Mouse (Mus musculus) heart, postnatal 4 days (tissue): ENCODE data around the gene Pdrg1. TPM values are rescaled to one million over a fixed set of nuclear protein-coding genes. Genes with fewer than 3 reads are reported as not detected.
A peak's percentile ranks its signal among the peaks of the same experiment; 100 is the strongest.

Experiments
- DNase-seq: peaks from one replicate; pipeline ENCODE4 v3.0.0; 2021
- total RNA-seq, 2 experiments: library from RNA; stranded (reverse); gene quantifications; 2 replicates each; pipeline ENCODE4 v1.2.3; 2021

The Pdrg1 gene
- total RNA-seq, 2 experiments from 2014 or later, result 52.2 to 54.7 TPM

- DNase-seq, result no peak
These were observed 16.2 kb upstream of the Pdrg1 start, which contains the start of gene Xkr7 for GRCm38 (mm10) chr2:153031126-153032082. Xkr7 (plus strand) TSS chr2:153031852.

GRCm38 (mm10) chr2:153030422-153030821 is 15.2 kb upstream of the Pdrg1 start:
- DNase-seq, result no peak

- DNase-seq, result no peak
These were observed 12.3 kb upstream of the Pdrg1 start for GRCm38 (mm10) chr2:153027501-153027900.

GRCm38 (mm10) chr2:153026052-153026451 is 10.8 kb upstream of the Pdrg1 start:
- DNase-seq, result no peak

GRCm38 (mm10) chr2:153022855-153023254 is 7.6 kb upstream of the Pdrg1 start:
- no peak for DNase-seq

- DNase-seq, result no peak
These were observed 5.9 kb upstream of the Pdrg1 start for GRCm38 (mm10) chr2:153021163-153021562.

GRCm38 (mm10) chr2:153019355-153019754 is 4.1 kb upstream of the Pdrg1 start:
- DNase-seq, result no peak

- DNase-seq, result no peak
These were observed 1.6 kb upstream of the Pdrg1 start for GRCm38 (mm10) chr2:153016786-153017185.

DNA sequence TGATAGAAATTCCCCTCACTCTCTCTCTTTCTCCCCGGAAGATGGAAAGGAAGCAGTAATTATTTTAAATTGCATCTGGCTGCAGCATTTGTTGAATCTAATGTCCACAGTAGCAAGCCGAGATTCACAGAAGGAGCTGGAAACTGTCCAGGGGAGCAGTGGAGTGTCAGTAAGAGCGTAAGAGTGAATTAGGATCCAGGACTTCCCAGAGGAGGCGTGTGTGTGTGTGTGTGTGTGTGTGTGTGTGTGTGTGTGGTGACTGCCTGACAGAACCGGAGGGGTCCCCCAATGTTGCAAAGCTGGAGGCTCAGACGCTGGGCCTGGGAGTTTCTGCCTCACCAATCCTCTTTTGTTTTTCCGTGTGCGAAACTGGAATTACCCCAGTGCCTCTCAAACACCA is 577 bp upstream of the Pdrg1 start:
- DNase-seq, result no peak

GRCm38 (mm10) chr2:153013724-153014515 is 1.3 kb downstream of the Pdrg1 start:
- no peak for DNase-seq

DNA sequence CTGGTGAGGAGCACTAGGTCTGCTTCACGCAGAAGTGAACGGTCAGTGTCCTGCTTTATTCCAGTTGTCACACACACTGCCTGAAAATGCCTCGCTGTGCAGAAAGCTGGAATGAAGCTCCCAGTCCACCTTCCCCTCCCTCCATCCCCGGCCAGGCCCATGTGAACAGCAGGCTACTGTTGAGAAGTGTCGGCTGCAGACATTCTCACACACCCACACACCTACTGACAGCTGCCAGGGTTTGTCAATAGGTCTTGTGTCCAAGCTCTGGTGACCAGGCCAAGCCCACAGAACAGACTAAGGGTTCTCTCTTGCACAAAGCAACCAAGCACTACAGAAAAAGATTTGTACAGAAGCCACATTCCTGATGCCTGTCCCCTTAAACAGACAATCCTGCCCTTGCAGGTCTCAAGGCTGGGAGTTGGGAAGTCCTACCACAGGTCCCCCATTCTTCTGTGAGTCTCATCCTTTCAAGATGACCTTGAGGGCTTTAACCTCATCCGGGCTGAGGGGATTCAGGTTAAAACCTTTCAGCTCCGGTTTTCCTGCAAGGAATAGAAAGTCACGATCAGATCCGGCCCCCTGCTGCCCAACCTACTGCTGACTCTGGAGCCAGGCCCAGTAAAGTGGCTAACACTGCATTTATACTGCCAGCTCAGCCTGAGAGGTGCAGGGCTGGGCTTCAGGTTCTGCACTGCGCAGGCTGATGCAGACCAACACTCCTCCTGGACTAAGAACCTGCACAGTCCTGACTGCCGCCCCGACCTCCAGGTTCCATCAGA is 5.8 kb downstream of the Pdrg1 start:
- DNase-seq, result no peak

DNA sequence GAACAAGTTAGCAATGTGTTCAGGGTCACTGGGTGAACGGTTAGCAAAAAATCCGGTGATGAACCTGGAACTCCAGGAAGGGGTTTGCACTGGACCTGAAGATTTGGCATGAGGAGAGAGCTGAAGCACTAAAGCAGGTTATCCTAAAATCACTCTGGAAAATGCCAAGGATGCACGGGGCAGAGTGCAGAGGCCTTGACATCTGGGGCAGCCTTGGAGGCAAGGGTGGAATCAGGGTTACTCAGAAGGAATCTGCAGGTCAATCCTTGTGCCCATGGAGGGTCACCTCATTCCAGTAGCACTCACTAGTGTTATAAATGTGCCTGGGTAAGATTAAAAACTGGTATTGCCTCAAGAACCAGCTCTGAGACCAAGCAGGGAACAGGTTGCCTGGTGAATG is 9.2 kb downstream of the Pdrg1 start:
- DNase-seq, result no peak

GRCm38 (mm10) chr2:153003681-153004338 is 11.4 kb downstream of the Pdrg1 start:
- no peak for DNase-seq

DNA sequence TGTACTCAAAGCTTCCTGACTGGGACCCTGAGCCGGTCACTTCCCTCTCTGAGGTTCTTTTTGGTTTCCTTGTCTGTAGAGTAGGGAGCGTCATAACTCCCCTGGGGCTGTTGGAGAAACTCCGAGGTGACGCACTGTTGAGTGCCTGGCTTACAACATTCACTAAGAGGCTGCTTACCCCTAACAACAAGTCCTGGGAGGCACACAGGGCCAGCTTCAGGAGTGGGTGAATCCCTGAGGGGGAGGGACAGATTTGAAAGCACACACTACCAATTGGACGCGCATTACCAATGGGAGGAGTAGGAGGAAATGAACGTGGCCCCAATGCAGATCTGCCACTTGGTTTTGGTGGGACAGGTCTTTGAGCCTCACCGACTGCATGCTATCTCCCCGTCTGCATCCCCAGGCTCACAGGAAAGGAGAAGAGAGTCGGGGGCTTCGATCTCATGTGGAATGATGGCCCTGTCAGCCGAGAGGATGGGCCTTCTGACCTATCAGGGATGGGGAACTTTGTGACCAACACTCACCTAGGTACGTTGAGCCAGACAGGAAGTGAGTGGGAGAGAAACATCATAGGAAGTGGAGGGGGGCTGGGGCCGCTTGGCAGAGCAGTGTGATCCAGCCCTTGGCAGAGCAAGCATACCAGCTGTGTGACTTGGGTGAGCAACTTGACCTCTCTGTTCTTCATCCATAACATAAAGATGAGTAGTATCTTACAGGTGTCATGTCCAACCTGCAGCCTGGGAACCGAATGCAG is 12.6 kb downstream of the Pdrg1 start:
- no peak for DNase-seq

DNA sequence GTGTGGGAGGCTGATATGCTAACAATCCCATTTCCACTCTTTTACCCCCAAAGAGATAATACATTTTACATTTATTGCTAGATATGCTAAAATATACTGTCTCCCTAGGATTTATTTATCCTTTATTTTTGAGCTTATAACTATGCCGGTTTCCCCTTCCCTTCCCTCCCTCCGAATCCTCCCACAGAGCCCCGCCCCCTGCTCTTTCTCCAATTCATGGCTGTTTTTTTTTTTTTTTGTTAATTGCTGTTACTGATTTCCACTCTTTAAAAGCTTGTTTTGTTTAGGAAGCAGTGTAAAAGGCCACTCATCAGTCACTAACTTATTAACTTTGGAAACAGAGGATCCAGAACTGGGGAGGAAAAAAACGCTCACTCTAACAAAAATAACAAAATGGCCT is 18.2 kb downstream of the Pdrg1 start:
- no peak for DNase-seq

GRCm38 (mm10) chr2:152991529-152991928 is 23.7 kb downstream of the Pdrg1 start:
- no peak for DNase-seq

DNA sequence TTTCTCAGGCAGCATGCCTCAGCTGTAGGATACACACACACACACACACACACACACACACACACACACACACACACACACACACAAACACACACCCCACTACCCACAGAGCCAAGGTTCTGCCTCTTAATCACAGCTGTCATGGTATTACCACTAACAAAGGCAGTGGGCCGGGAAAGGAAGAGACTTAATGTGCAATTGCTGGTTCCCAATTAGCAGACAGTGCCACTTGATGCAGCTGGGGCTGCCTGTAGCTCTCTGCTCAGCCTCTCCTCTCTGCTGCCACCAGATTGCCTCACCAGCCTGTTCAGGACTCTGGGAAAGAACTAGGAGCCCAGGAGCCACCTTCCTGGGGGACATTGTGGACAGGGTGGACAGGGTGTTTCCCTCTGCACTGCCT is 29.6 kb downstream of the Pdrg1 start:
- DNase-seq, result no peak

DNA sequence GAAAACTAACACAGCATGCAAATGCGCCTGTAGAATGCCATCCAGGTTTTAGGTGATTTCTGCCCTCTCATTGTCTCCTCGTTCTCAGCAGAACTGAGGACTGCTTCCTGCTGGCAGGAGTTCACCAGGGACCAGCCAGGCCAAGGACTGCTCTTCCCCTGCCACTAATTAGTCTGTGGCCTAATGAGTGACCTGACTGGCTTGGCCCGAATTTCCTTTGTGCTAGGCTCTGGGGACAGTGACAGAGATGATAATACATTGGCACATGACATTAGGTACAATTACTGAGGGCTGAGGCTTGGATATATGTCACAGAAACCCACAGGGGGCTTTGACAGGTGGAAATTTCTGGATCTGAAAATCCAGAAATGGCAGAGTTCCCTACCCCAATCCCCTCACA is 38.2 kb downstream of the Pdrg1 start:
- DNase-seq, result no peak

GRCm38 (mm10) chr2:152965555-152965954 is 49.7 kb downstream of the Pdrg1 start:
- DNase-seq, result no peak

DNA sequence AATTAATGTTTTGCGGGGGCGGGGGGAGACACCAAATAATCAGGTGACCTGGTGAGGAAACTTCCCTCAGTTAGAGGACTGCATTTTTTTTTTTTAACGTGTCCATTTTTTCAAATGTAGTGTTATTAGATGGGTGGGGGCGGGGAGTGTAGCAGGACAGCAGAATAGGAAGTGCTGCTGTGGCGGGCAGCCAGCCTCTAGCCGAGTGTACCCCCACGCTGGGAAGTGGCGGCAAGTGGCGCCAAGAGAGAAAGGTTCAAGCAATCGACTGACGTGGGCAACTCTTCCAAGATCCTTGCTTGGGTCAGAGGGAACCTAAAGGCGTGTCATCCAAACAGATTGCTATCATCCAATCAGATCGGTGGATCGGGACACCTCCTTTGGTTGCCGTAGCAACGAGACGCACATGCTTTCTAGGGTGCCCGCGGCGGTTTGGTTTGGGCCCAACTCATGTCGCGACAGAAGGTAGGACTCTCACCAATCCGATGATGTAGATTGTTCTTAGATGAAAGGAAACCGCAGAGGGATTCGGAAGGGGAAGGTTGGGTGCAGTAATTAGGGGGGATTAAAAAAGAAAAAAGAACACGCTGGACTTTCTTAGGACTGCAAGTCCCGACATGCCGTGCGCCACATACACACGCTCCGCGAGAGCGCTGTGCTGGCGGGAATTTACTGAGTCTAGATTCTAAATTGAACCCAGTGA is 53.0 kb downstream of the Pdrg1 start, which contains the start of gene Ttll9:
Gene Ttll9 (plus strand): TSS at position 395 of the 703 bp plus-strand sequence.
- peak; percentile 60 for DNase-seq
